Mouse (Mus musculus) ES-E14 (cell line): ENCODE measurements around the gene Hdac4. TPM values are rescaled to one million over a fixed set of nuclear protein-coding genes. Genes with fewer than 3 reads are reported as not detected.

Source experiments
- DNase-seq: peaks from one replicate; pipeline ENCODE4 v3.0.0-alpha.2; 2013; ENCODE audit warnings: low read depth, low spot score
- H3K27ac ChIP-seq: 2 replicates; pipeline ENCODE4 v1.5.1; 2012; ENCODE audit warnings: low read depth, mild to moderate bottlenecking, low read length, moderate library complexity, mixed read lengths; ENCODE audit not compliant: poor library complexity, insufficient read depth, severe bottlenecking
- H3K36me3 ChIP-seq: 2 replicates; pipeline ENCODE4 v1.6.1; 2012; ENCODE audit warnings: mild to moderate bottlenecking, low read length, moderate library complexity, mixed read lengths; ENCODE audit not compliant: control insufficient read depth, poor library complexity, insufficient read depth, severe bottlenecking
- H3K4me1 ChIP-seq, 2 experiments: fragments of 150-350 bp in 1 of 2; sonication (generic) in 1 of 2; 2 replicates each; pipeline ENCODE4 v1.6.1; 2012; ENCODE audit warnings: low read length in 2 of 2, mild to moderate bottlenecking in 1 of 2, mixed read lengths in 1 of 2; ENCODE audit not compliant: control insufficient read depth in 2 of 2, insufficient read depth in 2 of 2, poor library complexity in 1 of 2
- H3K4me3 ChIP-seq, 2 experiments: fragments of 150-350 bp in 1 of 2; sonication (generic) in 1 of 2; 2 replicates each; pipeline ENCODE4 v1.5.1; 2012; ENCODE audit warnings: low read length in 2 of 2, low read depth in 1 of 2, mild to moderate bottlenecking in 1 of 2, mixed read lengths in 1 of 2; ENCODE audit not compliant: insufficient read depth in 1 of 2, poor library complexity in 1 of 2, severe bottlenecking in 1 of 2
- H3K9ac ChIP-seq: 2 replicates; pipeline ENCODE4 v1.6.1; 2012; ENCODE audit warnings: low read depth, mild to moderate bottlenecking, low read length, mixed read lengths; ENCODE audit not compliant: poor library complexity, insufficient read depth, severe bottlenecking
- H3K9me3 ChIP-seq: fragments of 150-350 bp; sonication (generic); 2 replicates; pipeline ENCODE4 v1.6.1; 2012; ENCODE audit warnings: low read depth, mild to moderate bottlenecking, low read length; ENCODE audit not compliant: control insufficient read depth, insufficient read depth
- CHD2 ChIP-seq: IDR thresholded peaks from 2 replicates; pipeline ENCODE4 v1.6.1; 2014; ENCODE audit warnings: mild to moderate bottlenecking, low read depth, low read length, inconsistent platforms
- HCFC1 ChIP-seq: IDR thresholded peaks from 2 replicates; pipeline ENCODE4 v1.6.1; 2012; ENCODE audit warnings: low read length, inconsistent platforms, borderline replicate concordance; ENCODE audit not compliant: insufficient read depth
- MAFK ChIP-seq: IDR thresholded peaks from 2 replicates; pipeline ENCODE4 v1.6.1; 2014; ENCODE audit warnings: mild to moderate bottlenecking, low read depth, low read length, inconsistent platforms; ENCODE audit not compliant: insufficient read depth
- ZC3H11A ChIP-seq: IDR thresholded peaks from 2 replicates; pipeline ENCODE4 v1.6.1; 2012; ENCODE audit warnings: low read depth, mild to moderate bottlenecking, inconsistent platforms, low read length, borderline replicate concordance
- ZNF384 ChIP-seq: IDR thresholded peaks from 2 replicates; pipeline ENCODE4 v1.6.1; 2012; ENCODE audit warnings: low read depth, low read length, inconsistent platforms
- in situ Hi-C, 2 experiments: fragments of 600-800 bp; cut with MboI; formaldehyde crosslinking; loops; one replicate each; pipeline ENCODE4 v1.15.1; 2025; ENCODE audit warnings: low sequenced_read_pairs in 2 of 2, inconsistent platforms in 1 of 2; ENCODE audit not compliant: unreplicated experiment in 2 of 2
- total RNA-seq: library from RNA; depleted of rRNA; stranded (reverse); fragments of 300-350 nt; gene quantifications from 2 replicates; pipeline ENCODE4 v1.2.3, GENCODE M21; 2012

Hdac4 gene
- total RNA-seq, 1 experiment, result 24.1 TPM

DNA sequence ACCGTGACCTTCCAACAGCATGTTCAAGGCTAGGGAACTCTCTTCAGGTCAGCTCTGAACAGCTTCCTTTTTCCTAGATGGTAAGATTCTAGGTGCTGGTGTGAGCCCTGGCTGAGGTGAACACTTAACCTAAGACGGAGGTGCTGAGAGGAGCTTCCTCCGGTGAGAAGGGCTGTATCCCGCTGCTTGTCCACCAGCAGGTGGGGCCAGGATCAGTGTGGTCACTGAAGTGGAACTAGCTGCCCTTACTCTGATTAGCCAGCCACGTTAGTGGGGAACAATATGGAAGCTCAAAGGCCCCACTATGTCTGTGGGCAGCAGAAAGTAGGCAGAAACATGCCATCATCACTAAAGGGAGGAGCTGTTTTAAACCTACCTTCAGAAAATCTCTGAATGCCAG is 204.6 kb downstream of the Hdac4 start:
- no peak for DNase-seq
- H3K9me3 ChIP-seq, result no peaks in the 10 kb centered on the region
- in situ Hi-C loops, result no loop called here
- H3K27ac ChIP-seq, result no peak overlapping the region
- H3K4me1 ChIP-seq, result peaks cover 0 to 14% of the 10 kb centered on the region in 2 experiments; a peak in 2 of 4 replicates
- no peak for TF ChIP-seq ZC3H11A
- TF ChIP-seq ZNF384, result no peak
- no peak for TF ChIP-seq HCFC1
- TF ChIP-seq CHD2, result no peak
- TF ChIP-seq MAFK, result no peak
- no peak overlapping the region for H3K4me3 ChIP-seq
- peaks cover 35% of the 10 kb centered on the region; the same call in 1 of the 2 replicates for H3K36me3 ChIP-seq
- H3K9ac ChIP-seq, result no peak overlapping the region

DNA sequence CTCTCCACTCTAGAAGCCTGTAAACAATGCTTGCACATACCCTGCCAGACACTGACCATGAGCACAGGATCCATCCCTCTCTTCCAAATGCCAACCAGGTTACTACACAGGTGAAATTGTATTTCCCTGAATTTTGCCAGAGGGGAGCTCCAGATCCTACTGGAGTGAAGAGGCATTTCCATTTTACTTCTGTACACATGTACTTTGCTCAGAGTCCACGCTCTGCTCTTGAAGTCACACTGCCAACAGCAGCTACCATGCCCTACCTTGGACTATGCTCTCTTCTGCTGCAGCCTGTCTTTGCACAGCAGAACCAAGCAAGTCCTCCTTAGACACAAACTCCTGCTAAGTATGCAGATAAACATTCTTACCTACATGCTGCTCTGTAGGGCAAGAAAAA is 206.6 kb downstream of the Hdac4 start:
- Histone ChIP-seq H3K4me3 (no peak overlapping the region), H3K9me3 (no peaks in the 10 kb centered on the region), H3K4me1 (peaks cover 0 to 10% of the 10 kb centered on the region in 2 experiments; a peak in 1 of 4 replicates), H3K36me3 (peaks cover 43% of the 10 kb centered on the region; the same call in 1 of the 2 replicates), H3K9ac (no peak overlapping the region), H3K27ac (no peak overlapping the region)
- in situ Hi-C loops, result no loop called here
- TF ChIP-seq ZNF384 (no peak), ZC3H11A (no peak), HCFC1 (no peak), MAFK (no peak), CHD2 (no peak)
- DNase-seq, result no peak

DNA sequence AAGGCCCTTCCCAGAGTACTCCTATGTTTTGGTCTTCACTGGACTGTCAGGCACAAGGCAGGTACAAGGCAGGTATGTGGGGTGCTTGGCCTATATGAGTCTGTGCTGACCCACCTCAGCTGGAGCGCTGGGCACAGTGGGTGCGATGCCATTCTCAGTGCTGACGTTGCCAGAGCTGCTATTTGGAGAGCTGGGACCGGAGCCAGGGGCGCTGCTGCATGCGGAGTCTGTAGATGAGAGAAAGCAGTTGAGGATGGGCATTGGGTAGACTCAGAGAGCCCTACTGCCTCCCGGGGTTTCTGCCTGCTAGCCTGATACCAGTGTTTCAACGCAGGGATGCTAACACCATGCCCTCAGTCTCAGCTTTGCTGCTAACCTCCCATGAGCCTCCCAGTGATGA is 208.1 kb downstream of the Hdac4 start:
- H3K4me3 ChIP-seq, result no peak overlapping the region
- TF ChIP-seq ZC3H11A (no peak), ZNF384 (no peak), MAFK (no peak), HCFC1 (no peak), CHD2 (no peak)
- peaks cover 0 to 5% of the 10 kb centered on the region in 2 experiments; a peak in 1 of 4 replicates for H3K4me1 ChIP-seq
- in situ Hi-C loops, result no loop called here
- DNase-seq, result no peak
- peaks cover 46% of the 10 kb centered on the region; the same call in 1 of the 2 replicates for H3K36me3 ChIP-seq
- peak overlapping the region; percentile 15; the same call in 1 of the 2 replicates for H3K27ac ChIP-seq
- H3K9ac ChIP-seq, result no peak overlapping the region
- no peaks in the 10 kb centered on the region for H3K9me3 ChIP-seq

DNA sequence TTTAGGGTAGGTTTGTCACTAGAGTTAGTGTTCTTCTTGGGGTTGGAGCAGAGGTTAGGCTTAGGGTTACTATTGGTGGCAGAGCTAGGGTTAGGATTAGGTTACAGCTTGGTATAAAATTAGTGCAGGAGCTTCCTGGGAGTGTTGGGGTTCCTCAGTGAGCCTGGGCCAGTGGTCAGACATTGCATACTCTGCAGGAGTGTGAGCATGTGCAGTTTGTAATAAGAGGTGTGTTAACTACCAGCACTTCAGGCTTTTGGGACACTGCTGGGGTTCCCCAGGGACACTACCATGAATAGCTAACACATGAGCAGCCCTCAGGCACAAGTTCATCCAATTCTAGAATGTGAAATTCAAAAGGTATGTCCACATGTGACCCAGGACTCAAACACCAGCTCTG is 209.7 kb downstream of the Hdac4 start:
- Histone ChIP-seq H3K27ac (no peak overlapping the region), H3K4me1 (peaks cover 0 to 5% of the 10 kb centered on the region in 2 experiments; a peak in 1 of 4 replicates), H3K9ac (no peak overlapping the region), H3K9me3 (no peaks in the 10 kb centered on the region), H3K4me3 (no peak overlapping the region), H3K36me3 (peaks cover 48% of the 10 kb centered on the region)
- TF ChIP-seq CHD2 (no peak), MAFK (no peak), HCFC1 (no peak), ZC3H11A (no peak), ZNF384 (no peak)
- no peak for DNase-seq
- in situ Hi-C loops, result no loop called here
